Mouse (Mus musculus) ES-Bruce4 (cell line): Measurements from ENCODE around the gene 4930453N24Rik. TPM values are rescaled to one million over a fixed set of nuclear protein-coding genes. Genes with fewer than 3 reads are reported as not detected.
A peak's percentile ranks its signal among the peaks of the same experiment; 100 is the strongest.

Source experiments
- H3K27ac ChIP-seq: 2 replicates; pipeline ENCODE4 v1.5.1; 2012; ENCODE audit warnings: low read length, inconsistent platforms; ENCODE audit not compliant: insufficient read depth
- H3K27me3 ChIP-seq: 2 replicates; pipeline ENCODE4 v1.6.1; 2012; ENCODE audit warnings: mild to moderate bottlenecking, low read length, inconsistent platforms; ENCODE audit not compliant: control insufficient read depth, poor library complexity, insufficient read depth, severe bottlenecking
- H3K36me3 ChIP-seq: 2 replicates; pipeline ENCODE4 v1.6.1; 2012; ENCODE audit warnings: inconsistent platforms, mild to moderate bottlenecking, low read length, moderate library complexity; ENCODE audit not compliant: control insufficient read depth, poor library complexity, insufficient read depth, severe bottlenecking
- H3K4me1 ChIP-seq: one replicate; pipeline ENCODE4 v1.8.1; 2011; ENCODE audit warnings: low read length; ENCODE audit not compliant: control insufficient read depth, insufficient read depth
- H3K4me3 ChIP-seq: 2 replicates; pipeline ENCODE4 v1.5.1; 2011; ENCODE audit warnings: low read depth, mild to moderate bottlenecking, low read length
- H3K9ac ChIP-seq: 2 replicates; pipeline ENCODE4 v1.6.1; 2012; ENCODE audit warnings: low read depth, mild to moderate bottlenecking, inconsistent platforms; ENCODE audit not compliant: poor library complexity, severe bottlenecking
- H3K9me3 ChIP-seq: replicated peaks from 2 replicates; pipeline ENCODE4 v1.6.1; 2012; ENCODE audit warnings: mild to moderate bottlenecking, low read length, inconsistent platforms; ENCODE audit not compliant: control insufficient read depth, poor library complexity, insufficient read depth, severe bottlenecking
- CTCF ChIP-seq: IDR thresholded peaks from one replicate; pipeline ENCODE4 v1.8.1; 2011; ENCODE audit warnings: low read depth, low read length
- EP300 ChIP-seq: IDR thresholded peaks from 2 replicates; pipeline ENCODE4 v1.6.1; 2011; ENCODE audit warnings: low read depth, low read length; ENCODE audit not compliant: insufficient read depth
- POLR2A ChIP-seq: IDR thresholded peaks from one replicate; pipeline ENCODE4 v1.8.1; 2011; ENCODE audit warnings: low read length; ENCODE audit not compliant: insufficient read depth
- polyA plus RNA-seq: library from polyadenylated mRNA; stranded (reverse); fragments of >200 nt; gene quantifications from 2 replicates; pipeline ENCODE4 v1.2.4, GENCODE M21; 2011; ENCODE audit warnings: low read depth; ENCODE audit not compliant: missing spikeins, insufficient read depth, insufficient read length

4930453N24Rik gene
- polyA plus RNA-seq, 1 experiment = 28.6 TPM

DNA sequence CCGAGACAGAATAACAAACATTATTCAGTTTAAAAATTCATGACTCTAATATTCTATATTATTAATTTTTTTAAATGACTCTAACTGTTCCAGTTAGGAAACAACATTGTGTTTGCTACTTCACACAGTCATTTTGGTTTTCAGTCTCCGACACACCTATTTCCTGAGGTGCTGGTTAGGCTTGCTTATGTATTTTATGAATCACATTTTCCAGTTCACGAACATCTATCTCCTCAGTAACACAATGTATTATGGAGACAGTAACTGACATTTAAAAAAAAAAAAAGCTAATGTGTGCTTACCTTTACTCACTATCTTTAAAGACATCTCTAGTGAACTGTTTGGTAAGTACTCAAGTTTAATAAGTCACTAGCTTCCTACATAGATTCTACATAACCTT, 18.7 kb upstream of the 4930453N24Rik start:
- Histone ChIP-seq H3K27me3 (no peaks in the 10 kb centered on the region), H3K4me1 (no peaks in the 10 kb centered on the region), H3K9me3 (peaks cover 5% of the 10 kb centered on the region; the same call in 1 of the 2 replicates), H3K4me3 (no peak overlapping the region), H3K9ac (no peak overlapping the region), H3K36me3 (peaks cover 5% of the 10 kb centered on the region), H3K27ac (no peak overlapping the region)
- no peak for TF ChIP-seq POLR2A
- TF ChIP-seq EP300 = no peak
- TF ChIP-seq CTCF = no peak

GRCm38 (mm10) chr16:64775516-64775915, 4.6 kb upstream of the 4930453N24Rik start:
- no peaks in the 10 kb centered on the region for H3K9me3 ChIP-seq
- H3K27me3 ChIP-seq = no peaks in the 10 kb centered on the region
- TF ChIP-seq EP300 (no peak), CTCF (no peak)
- H3K9ac ChIP-seq = no peak overlapping the region
- H3K4me3 ChIP-seq = no peak overlapping the region
- H3K36me3 ChIP-seq = no peaks in the 10 kb centered on the region
- no peaks in the 10 kb centered on the region for H3K4me1 ChIP-seq
- no peak overlapping the region for H3K27ac ChIP-seq

DNA sequence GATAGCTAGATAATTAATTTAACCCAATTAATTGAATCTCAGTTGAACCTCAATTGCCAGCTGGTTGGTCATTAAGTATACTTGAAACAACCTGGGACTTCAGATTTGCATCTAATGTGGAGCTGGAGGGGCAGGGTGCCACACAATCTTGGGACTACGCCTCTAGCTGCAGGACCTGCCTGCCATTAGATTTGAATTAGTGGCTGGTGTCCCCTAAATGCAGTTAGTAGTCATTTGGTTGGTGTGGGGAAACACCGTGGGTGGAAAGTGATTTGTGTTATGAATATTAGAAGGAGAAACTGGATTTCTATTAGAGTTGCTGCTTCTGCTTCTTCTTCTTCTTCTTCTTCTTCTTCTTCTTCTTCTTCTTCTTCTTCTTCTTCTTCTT, 464 bp upstream of the 4930453N24Rik start:
- Histone ChIP-seq H3K9me3 (no peaks in the 10 kb centered on the region), H3K4me1 (peaks cover 1% of the 10 kb centered on the region), H3K36me3 (peaks cover 6% of the 10 kb centered on the region), H3K27ac (no peak overlapping the region), H3K9ac (peak overlapping the region; percentile 74), H3K27me3 (no peaks in the 10 kb centered on the region), H3K4me3 (peak overlapping the region; percentile 23; the same call in 1 of the 2 replicates)
- TF ChIP-seq CTCF (no peak), EP300 (no peak), POLR2A (no peak)

- Histone ChIP-seq H3K4me1 (peaks cover 1% of the 10 kb centered on the region), H3K9me3 (peaks cover 30% of the 10 kb centered on the region), H3K27ac (peak overlapping the region; percentile 72), H3K9ac (no peak overlapping the region), H3K36me3 (peaks cover 37% of the 10 kb centered on the region), H3K27me3 (no peaks in the 10 kb centered on the region), H3K4me3 (no peak overlapping the region)
- no peak for TF ChIP-seq POLR2A
- no peak for TF ChIP-seq EP300
- TF ChIP-seq CTCF = no peak
Measured at GRCm38 (mm10) chr16:64766696-64767300, 4.2 kb downstream of the 4930453N24Rik start.

- TF ChIP-seq EP300 = no peak
- no peak for TF ChIP-seq POLR2A
- no peak for TF ChIP-seq CTCF
- peaks cover 17% of the 10 kb centered on the region for H3K9me3 ChIP-seq
Measured at GRCm38 (mm10) chr16:64759245-64759626, 11.7 kb downstream of the 4930453N24Rik start.

GRCm38 (mm10) chr16:64758561-64759244, 12.3 kb downstream of the 4930453N24Rik start:
- no peak for TF ChIP-seq POLR2A
- TF ChIP-seq CTCF = no peak
- TF ChIP-seq EP300 = no peak

More at GRCm38 (mm10) chr16:64759245-64759626, 11.7 kb downstream of the 4930453N24Rik start:
- H3K36me3 ChIP-seq = peaks cover 13% of the 10 kb centered on the region
- no peak overlapping the region for H3K27ac ChIP-seq
- H3K9ac ChIP-seq = no peak overlapping the region
- H3K27me3 ChIP-seq = no peaks in the 10 kb centered on the region
- no peaks in the 10 kb centered on the region for H3K4me1 ChIP-seq
- no peak overlapping the region for H3K4me3 ChIP-seq

More at GRCm38 (mm10) chr16:64758561-64759244, 12.3 kb downstream of the 4930453N24Rik start:
- H3K4me3 ChIP-seq = no peak overlapping the region
- no peak overlapping the region for H3K27ac ChIP-seq
- H3K9ac ChIP-seq = no peak overlapping the region
- peaks cover 12% of the 10 kb centered on the region for H3K36me3 ChIP-seq
- peaks cover 14% of the 10 kb centered on the region for H3K9me3 ChIP-seq
- no peaks in the 10 kb centered on the region for H3K27me3 ChIP-seq
- no peaks in the 10 kb centered on the region for H3K4me1 ChIP-seq
